Mouse (Mus musculus) erythroblast, embryonic 14.5 days (primary cell): ENCODE data around the gene Cd52.

Experiments
- GATA1 ChIP-seq: IDR thresholded peaks from 2 replicates; pipeline ENCODE4 v1.6.1; 2012; ENCODE audit warnings: low read length, inconsistent platforms, mixed read lengths
- TAL1 ChIP-seq: IDR thresholded peaks from 3 replicates; pipeline ENCODE4 v1.6.1; 2012; ENCODE audit warnings: low read length, inconsistent platforms, mixed read lengths

DNA sequence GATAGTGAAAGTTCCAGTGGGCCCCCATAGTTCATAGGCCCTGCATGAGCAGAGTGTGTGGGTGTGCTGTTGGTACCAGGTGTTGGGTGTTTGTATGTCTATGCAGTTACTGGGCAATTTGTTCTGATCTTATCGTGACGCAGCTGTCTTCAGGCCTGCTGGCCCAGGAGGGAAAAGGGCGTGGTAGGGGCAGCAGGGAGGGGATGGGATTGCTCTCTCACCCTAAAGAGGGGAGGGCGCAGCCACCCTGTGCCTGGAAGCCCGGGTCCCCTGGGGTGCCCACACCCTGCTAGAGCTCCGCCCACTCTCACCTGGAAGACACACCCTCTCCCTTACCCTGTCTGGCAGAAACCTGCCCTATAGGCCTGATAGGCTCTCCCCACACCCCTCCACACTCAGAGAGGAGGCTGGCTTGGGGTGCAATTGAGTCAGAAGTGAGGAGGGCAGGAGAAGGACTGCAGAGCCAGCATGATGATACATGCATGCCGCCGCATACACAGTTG lies 32.9 kb downstream of the Cd52 start:
- TF ChIP-seq GATA1 (no peak), TAL1 (no peak)
